Mouse (Mus musculus): ENCODE data around the gene Srebf2. TPM values are rescaled to one million over a fixed set of nuclear protein-coding genes. Genes with fewer than 3 reads are reported as not detected.

The Srebf2 gene
- 100 to 1,000 TPM in 1 of 2 experiments, 10 to 100 TPM in 1; 59.7 to 125 TPM for polyA plus RNA-seq (2017; shearing (Covaris generic))

GRCm38 (mm10) chr15:82146770-82147610, at the start of gene Srebf2:
TSS of gene Srebf2 (plus strand) at chr15:82147181.

GRCm38 (mm10) chr15:82127426-82128374, 19.3 kb upstream of the Srebf2 start, which contains the start of gene Ccdc134:
TSS of gene Ccdc134 (plus strand) at chr15:82127922.

GRCm38 (mm10) chr15:82212752-82213063, 65.7 kb downstream of the Srebf2 start, which contains the start of gene Shisa8:
TSS of gene Shisa8 (minus strand) at chr15:82212815.

GRCm38 (mm10) chr15:82223657-82224601, 76.9 kb downstream of the Srebf2 start, which contains the start of gene Tnfrsf13c:
TSS of gene Tnfrsf13c (minus strand) at chr15:82224369.

GRCm38 (mm10) chr15:82244115-82244804, 97.3 kb downstream of the Srebf2 start, which contains the start of gene Cenpm:
TSS of gene Cenpm (minus strand) at chr15:82244748.

GRCm38 (mm10) chr15:82252097-82252496, 105.1 kb downstream of the Srebf2 start, which contains the start of gene 1500009C09Rik:
TSS of gene 1500009C09Rik (plus strand) at chr15:82252397.

Other genes with a start within 250 kb of the Srebf2 start
- 10 to 100 TPM; 43.2 to 56.7 TPM for gene Polr3h, start 220.9 kb upstream of the Srebf2 start, polyA plus RNA-seq (2017; shearing (Covaris generic))
- gene Csdc2, start 210.4 kb upstream of the Srebf2 start, polyA plus RNA-seq (2017; shearing (Covaris generic)): under 1 TPM in 1 of 2 experiments, not detected in 1; 0.36 TPM
- 10 to 100 TPM in 1 of 2 experiments, 1 to 10 TPM in 1; 6.9 to 20.5 TPM for gene Pmm1, start 186.3 kb upstream of the Srebf2 start, polyA plus RNA-seq (2017; shearing (Covaris generic))
- not detected for gene 1700029P11Rik, start 166.6 kb upstream of the Srebf2 start, polyA plus RNA-seq (2017; shearing (Covaris generic))
- 10 to 100 TPM; 60.7 to 84.2 TPM for gene Xrcc6, start 159.3 kb upstream of the Srebf2 start, polyA plus RNA-seq (2017; shearing (Covaris generic))
- 10 to 100 TPM; 31.3 to 45.5 TPM for gene Desi1, start 113.3 kb upstream of the Srebf2 start, polyA plus RNA-seq (2017; shearing (Covaris generic))
- 100 to 1,000 TPM; 149 to 178 TPM for gene Snu13, start 99.6 kb upstream of the Srebf2 start, polyA plus RNA-seq (2017; shearing (Covaris generic))
- not detected for gene 4930407I10Rik, start 88.0 kb upstream of the Srebf2 start, polyA plus RNA-seq (2017; shearing (Covaris generic))
- gene Mei1, start 77.2 kb upstream of the Srebf2 start, polyA plus RNA-seq (2017; shearing (Covaris generic)): under 1 TPM in 1 of 2 experiments, not detected in 1; 0.22 TPM
- 10 to 100 TPM; 25.7 to 27.7 TPM for gene Ccdc134, start 19.3 kb upstream of the Srebf2 start, polyA plus RNA-seq (2017; shearing (Covaris generic))
- gene Shisa8, start 65.6 kb downstream of the Srebf2 start, polyA plus RNA-seq (2017; shearing (Covaris generic)): under 1 TPM; 0.20 to 0.25 TPM
- gene Tnfrsf13c, start 77.2 kb downstream of the Srebf2 start, polyA plus RNA-seq (2017; shearing (Covaris generic)): 1 to 10 TPM; 4.7 to 6.4 TPM
- 10 to 100 TPM; 10.2 to 11.3 TPM for gene Cenpm, start 97.6 kb downstream of the Srebf2 start, polyA plus RNA-seq (2017; shearing (Covaris generic))
- gene 1500009C09Rik, start 105.2 kb downstream of the Srebf2 start, polyA plus RNA-seq (2017; shearing (Covaris generic)): not detected
- gene Sept3, start 127.7 kb downstream of the Srebf2 start, polyA plus RNA-seq (2017; shearing (Covaris generic)): under 1 TPM in 1 of 2 experiments, not detected in 1; 0.66 TPM
- not detected for gene Wbp2nl, start 151.8 kb downstream of the Srebf2 start, polyA plus RNA-seq (2017; shearing (Covaris generic))
- 10 to 100 TPM; 47.9 to 63.9 TPM for gene Naga, start 191.7 kb downstream of the Srebf2 start, polyA plus RNA-seq (2017; shearing (Covaris generic))
- gene Pheta2, start 191.8 kb downstream of the Srebf2 start, polyA plus RNA-seq (2017; shearing (Covaris generic)): 10 to 100 TPM in 1 of 2 experiments, 1 to 10 TPM in 1; 3.2 to 11.3 TPM
- 100 to 1,000 TPM; 231 to 276 TPM for gene Smdt1, start 191.8 kb downstream of the Srebf2 start, polyA plus RNA-seq (2017; shearing (Covaris generic))
- 100 to 1,000 TPM; 296 to 458 TPM for gene Ndufa6, start 207.1 kb downstream of the Srebf2 start, polyA plus RNA-seq (2017; shearing (Covaris generic))
- gene Cyp2d22, start 233.1 kb downstream of the Srebf2 start, polyA plus RNA-seq (2017; shearing (Covaris generic)): 1 to 10 TPM; 3.4 to 5.0 TPM
- not detected for gene Cyp2d11, start 246.8 kb downstream of the Srebf2 start, polyA plus RNA-seq (2017; shearing (Covaris generic))